Mouse (Mus musculus) megakaryocyte, embryonic 14.5 days (primary cell): Measurements from ENCODE around the gene Zic4.

ENCODE experiments used
- FLI1 ChIP-seq: IDR thresholded peaks from 2 replicates; pipeline ENCODE4 v1.6.1; 2012; ENCODE audit warnings: low read length, inconsistent platforms, mixed read lengths
- GATA1 ChIP-seq: IDR thresholded peaks from 3 replicates; pipeline ENCODE4 v1.6.1; 2012; ENCODE audit warnings: mixed read lengths, low read length, inconsistent platforms, borderline replicate concordance

- TF ChIP-seq GATA1 (no peak), FLI1 (no peak)
Measured at GRCm38 (mm10) chr9:91348746-91349145, 13.5 kb upstream of the Zic4 start.
